Mouse (Mus musculus) spleen, adult 12 weeks (tissue): ENCODE measurements around the gene Tbc1d8.

Source experiments
- DNase-seq: peaks from one replicate; pipeline ENCODE4 v3.0.0; 2022; ENCODE audit warnings: low spot score

The Tbc1d8 gene

GRCm38 (mm10) chr1:39361754-39362514, 116.6 kb downstream of the Tbc1d8 start:
- DNase-seq: no peak

GRCm38 (mm10) chr1:39349427-39349826, 129.1 kb downstream of the Tbc1d8 start:
- DNase-seq: no peak

- DNase-seq: no peak
Observed at GRCm38 (mm10) chr1:39349001-39349400, 129.6 kb downstream of the Tbc1d8 start.

GRCm38 (mm10) chr1:39344981-39345600, 133.5 kb downstream of the Tbc1d8 start:
- DNase-seq: no peak

- DNase-seq: no peak
Observed at GRCm38 (mm10) chr1:39343242-39343641, 135.3 kb downstream of the Tbc1d8 start.

- DNase-seq: no peak
Observed at GRCm38 (mm10) chr1:39341807-39342206, 136.7 kb downstream of the Tbc1d8 start.

GRCm38 (mm10) chr1:39340647-39341046, 137.9 kb downstream of the Tbc1d8 start:
- no peak for DNase-seq

GRCm38 (mm10) chr1:39340156-39340555, 138.4 kb downstream of the Tbc1d8 start:
- no peak for DNase-seq

GRCm38 (mm10) chr1:39339455-39339854, 139.1 kb downstream of the Tbc1d8 start:
- DNase-seq: no peak

GRCm38 (mm10) chr1:39338831-39339230, 139.7 kb downstream of the Tbc1d8 start:
- DNase-seq: no peak

GRCm38 (mm10) chr1:39336788-39337187, 141.8 kb downstream of the Tbc1d8 start:
- DNase-seq: no peak

- DNase-seq: no peak
Observed at GRCm38 (mm10) chr1:39335561-39336196, 142.9 kb downstream of the Tbc1d8 start.

GRCm38 (mm10) chr1:39332456-39332855, 146.1 kb downstream of the Tbc1d8 start:
- DNase-seq: no peak

GRCm38 (mm10) chr1:39330857-39331594, 147.5 kb downstream of the Tbc1d8 start:
- DNase-seq: no peak

GRCm38 (mm10) chr1:39327546-39327945, 151.0 kb downstream of the Tbc1d8 start:
- DNase-seq: no peak

GRCm38 (mm10) chr1:39325228-39325627, 153.3 kb downstream of the Tbc1d8 start:
- no peak for DNase-seq

- DNase-seq: no peak
Observed at GRCm38 (mm10) chr1:39321954-39322353, 156.6 kb downstream of the Tbc1d8 start.
